Mouse (Mus musculus) left cerebral cortex, postnatal 14 days (tissue): ENCODE measurements around the gene Psrc1. TPM values are rescaled to one million over a fixed set of nuclear protein-coding genes. Genes with fewer than 3 reads are reported as not detected.

Experiments
- DNase-seq, 2 experiments: peaks; one replicate each; pipeline ENCODE4 v3.0.0; 2021 to 2022; ENCODE audit warnings: low spot score in 2 of 2, mixed read lengths in 1 of 2
- intact Hi-C: fragments of 180-260 bp; cut with DNase I; formaldehyde crosslinking; loops from one replicate; pipeline ENCODE4 v1.15.1; 2025
- long read RNA-seq, 2 experiments: library from polyadenylated mRNA; stranded (forward); transcript quantifications; one replicate each; pipeline ENCODE4 v2.0.0; 2021
- total RNA-seq, 2 experiments: library from RNA; stranded (reverse); gene quantifications; 2 replicates each; pipeline ENCODE4 v1.2.3; 2021

The Psrc1 gene
- total RNA-seq, result 10 to 100 TPM; 14.7 to 15.8 TPM
- long read RNA-seq, experiment 1, transcript Psrc1-202 (8 exons, 1,687 nt), result major isoform, 5 of 11 reads
- long read RNA-seq, experiment 1, partial matches to known transcripts, result 1 of 11 reads
- long read RNA-seq, experiment 1, other reads (novel, unspliced or antisense), result 3 of 11 reads
- long read RNA-seq, experiment 2, transcript Psrc1-201 (8 exons, 1,686 nt), result major isoform, 6 of 11 reads
- long read RNA-seq, experiment 2, partial matches to known transcripts, result 0 of 11 reads
- long read RNA-seq, experiment 2, other reads (novel, unspliced or antisense), result 3 of 11 reads

DNA sequence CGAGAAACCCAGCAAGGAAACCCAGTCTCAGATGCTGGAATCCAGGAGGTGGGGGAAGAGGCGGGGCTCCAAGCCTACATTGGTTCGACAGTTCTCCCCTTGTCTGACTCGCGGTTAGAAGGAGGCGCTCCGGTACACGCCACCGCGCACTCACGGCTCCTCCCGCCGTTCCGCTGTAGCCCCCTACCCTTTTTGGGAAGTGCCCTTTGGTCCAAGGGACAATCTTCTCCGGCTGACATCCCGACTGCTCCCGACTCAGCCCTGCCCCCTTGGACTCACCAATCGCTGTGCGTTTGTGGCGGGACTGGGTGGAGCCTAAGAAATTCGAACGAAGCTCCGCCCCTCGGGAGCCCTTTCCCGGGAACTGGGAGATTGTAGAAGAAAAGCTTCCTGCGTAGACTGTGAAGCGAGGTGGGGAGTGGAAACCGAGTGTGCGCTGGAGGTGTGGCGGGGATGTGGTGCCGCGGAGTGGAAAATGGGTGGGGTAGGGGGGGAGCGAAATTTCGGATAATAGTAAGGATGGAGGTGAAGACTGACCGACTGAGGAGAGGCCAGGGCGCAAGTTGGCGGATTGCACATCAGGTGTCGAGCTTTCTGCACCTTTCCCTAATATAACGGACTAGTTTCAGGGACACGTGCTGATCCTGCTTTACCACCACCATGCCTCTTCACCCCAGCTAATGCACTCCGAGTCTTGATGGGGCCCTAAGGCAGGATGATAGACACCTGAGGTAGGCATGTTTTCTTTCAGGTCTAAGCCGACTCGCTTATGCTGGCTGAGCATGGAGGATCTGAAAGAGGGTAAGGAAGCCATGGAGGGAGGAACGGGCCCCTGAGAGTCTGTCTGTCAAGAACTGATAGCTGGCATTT lies at the start of gene Psrc1:
Psrc1 (plus strand) TSS at position 355 of the 870 bp plus-strand sequence.
- intact Hi-C loops, result no loop called here
- DNase-seq, result peak; percentile 82 to 84

DNA sequence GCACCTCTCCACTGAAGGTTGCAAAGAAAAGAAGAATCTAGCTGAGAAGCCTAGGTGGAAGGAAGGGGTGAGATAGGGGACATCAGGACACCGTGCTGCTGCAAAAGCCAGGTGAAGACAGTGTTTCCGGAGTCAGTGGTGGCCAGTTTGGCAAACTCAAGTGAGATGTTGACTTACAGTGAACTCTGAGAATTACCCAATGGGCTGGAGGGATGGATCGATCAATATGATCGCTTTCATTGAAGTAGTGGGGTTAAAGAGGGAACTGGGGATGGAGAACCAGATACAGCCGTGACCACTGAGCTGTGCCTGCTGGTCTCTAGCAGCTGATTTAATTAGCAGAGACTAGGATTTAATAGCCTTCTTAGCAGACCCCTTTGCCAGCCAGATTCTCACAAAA lies 46.8 kb upstream of the Psrc1 start:
- intact Hi-C loops, result no loop called here
- no peak for DNase-seq

DNA sequence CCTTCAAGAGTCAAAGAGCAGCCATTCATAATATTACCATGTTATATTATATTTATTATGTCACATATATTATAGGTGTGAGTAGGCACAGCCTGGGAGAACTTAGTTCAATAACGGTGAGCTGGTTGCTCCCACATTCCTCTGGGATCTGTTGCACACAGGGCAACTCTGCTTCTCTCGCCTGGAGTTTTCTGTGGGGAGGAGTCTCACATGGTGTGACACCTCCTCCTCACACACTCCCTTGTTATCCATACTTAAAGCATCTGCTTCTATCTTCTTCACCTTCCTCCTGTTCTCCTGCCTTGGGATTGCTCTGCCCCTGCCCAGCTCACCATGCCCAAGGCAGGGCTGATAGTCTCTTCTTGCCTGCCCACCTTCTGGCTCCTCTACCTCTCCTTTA lies 42.6 kb upstream of the Psrc1 start:
- no peak for DNase-seq
- intact Hi-C loops, result no loop called here

DNA sequence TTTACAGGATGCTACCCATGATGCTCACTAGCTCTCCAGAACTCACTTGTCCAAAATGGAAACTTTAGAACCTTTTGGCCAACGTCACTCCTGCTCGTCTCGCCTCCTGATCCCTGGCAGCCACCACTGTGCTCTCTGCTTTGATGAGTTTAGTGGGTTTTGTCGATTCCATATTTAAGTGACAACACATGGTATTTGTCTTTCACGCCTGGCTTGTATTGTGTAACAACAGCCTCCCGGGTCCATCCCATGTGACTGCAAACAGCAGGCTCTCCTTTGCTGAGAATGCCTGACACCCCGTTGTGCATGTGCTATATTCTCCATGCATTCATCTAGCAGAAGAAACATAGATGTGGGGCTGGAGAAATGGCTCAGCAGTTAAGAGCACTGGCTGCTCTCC lies 41.5 kb upstream of the Psrc1 start:
- intact Hi-C loops, result no loop called here
- no peak for DNase-seq

DNA sequence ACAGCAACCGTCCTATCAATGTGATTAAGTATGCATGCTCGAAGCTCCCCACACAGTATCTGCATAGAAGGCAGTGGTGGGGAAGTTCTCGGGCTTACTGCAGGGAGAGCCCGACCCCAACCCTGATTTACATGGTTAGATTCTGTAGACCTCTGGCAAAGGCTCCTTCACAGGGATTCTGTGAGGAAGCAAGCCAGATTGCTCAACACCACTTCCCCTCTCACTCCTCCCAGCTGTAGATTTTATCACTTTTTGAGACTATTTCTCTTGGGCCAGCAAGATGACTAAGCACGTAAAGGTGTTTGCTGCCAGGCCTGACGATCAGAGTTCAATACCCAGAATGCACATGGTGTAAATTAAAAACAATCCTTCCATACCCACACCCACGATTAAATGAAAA lies 37.8 kb upstream of the Psrc1 start:
- intact Hi-C loops, result loop anchor here (5.0 kb wide), 1 partner anchor 79 kb away; no protein-coding TSS in a partner anchor
- no peak for DNase-seq

DNA sequence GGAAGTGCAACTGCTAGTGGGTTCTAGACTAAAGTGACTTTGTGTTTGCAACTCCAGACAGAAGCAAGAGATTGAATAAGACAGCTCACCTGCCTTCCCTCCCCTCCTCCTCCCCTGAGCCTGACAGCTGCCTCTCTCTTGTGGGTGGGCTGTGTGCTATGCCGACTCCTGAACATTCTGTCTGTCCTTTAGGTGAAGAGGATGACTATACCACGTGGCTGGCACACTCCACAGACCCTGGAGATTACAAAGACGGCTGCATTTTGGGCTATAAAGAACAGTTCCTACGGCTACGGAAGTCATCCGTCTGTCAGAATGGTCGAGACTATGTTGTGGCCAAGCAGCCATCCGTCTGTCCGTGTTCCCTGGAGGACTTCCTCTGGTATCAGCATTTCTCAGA lies 35.3 kb upstream of the Psrc1 start:
- intact Hi-C loops, result loop anchor here (5.0 kb wide), 1 partner anchor 81 kb away; no protein-coding TSS in a partner anchor
- no peak for DNase-seq

DNA sequence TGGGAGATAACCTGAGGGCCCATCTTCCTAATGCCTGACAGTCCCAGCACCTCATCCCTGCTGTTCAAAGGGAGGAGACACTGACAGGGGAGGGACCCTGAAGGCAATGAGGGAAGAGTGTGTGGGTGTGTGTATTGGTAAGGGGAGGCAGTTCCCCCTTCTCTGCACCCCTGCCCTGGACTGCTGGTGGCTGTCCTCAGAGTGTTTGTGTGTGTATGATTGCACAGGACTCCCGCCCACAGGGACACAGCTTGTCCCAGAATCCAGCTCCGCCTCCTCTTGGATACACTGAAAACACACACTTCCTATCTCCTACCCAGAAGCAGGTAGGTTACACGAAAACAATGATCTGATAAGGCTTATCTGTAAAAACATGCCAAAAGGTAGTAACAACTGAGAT lies 28.4 kb upstream of the Psrc1 start:
- intact Hi-C loops, result no loop called here
- DNase-seq, result no peak

DNA sequence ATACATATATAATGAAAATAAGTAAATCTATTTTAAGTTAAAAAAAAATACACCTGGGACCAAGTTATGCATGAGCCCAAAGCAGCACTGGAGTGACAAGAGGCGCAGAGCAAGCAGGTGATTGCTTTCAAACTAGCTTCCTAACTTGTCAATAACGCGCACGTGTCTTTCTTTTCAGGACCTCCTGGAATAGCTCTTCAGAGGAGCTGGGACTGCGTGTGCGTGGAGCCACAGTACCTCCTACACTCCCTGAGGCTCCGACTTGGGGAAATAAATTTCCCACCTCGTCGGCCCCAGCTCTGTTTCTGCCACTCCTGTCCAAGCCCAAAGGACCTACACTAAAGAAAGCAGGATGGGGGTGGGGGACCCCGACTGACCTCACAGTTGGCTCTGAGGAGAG lies 26.6 kb upstream of the Psrc1 start:
- intact Hi-C loops, result no loop called here
- DNase-seq, result peak in 1 of 2 experiments; percentile 50

DNA sequence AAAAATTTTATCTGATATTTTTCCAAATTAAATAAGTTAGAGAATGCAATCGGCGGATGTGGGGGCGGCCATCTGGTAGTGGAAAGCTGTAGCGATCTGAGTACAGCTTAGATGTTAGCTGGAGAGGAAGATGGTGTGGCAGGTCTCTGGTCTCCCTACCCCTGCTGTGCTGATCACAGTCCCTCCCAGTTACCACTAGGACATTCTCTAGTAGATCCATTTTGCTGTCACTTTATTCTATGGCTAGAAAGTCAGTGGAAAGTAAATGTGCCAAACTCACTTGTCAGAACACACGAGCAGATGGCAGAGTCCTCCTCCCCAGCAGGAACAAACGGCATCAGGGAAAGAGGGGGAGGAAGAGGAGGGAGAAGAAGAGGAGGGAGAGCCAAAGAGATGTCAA lies 25.2 kb upstream of the Psrc1 start:
- peak; percentile 58 to 69 for DNase-seq
- intact Hi-C loops, result no loop called here

DNA sequence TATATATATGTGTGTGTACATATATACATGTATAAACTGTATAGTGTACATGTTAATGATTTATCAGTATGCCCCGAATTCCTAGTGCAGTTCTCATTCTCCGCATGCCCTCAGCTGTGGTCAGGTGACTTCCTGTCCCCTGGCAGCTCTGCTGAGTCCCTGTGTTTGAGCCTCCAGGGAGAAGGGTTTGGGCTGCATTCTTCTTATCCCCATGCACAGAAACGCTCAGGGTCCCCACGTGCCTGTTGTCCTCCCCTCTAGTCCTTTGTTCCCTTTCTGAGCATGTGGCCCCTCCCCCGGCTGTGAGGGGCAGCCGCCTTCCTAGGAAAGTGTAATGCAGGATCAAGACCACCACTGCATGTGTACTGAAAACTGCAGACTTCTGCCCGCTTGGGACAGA lies 22.7 kb upstream of the Psrc1 start:
- intact Hi-C loops, result no loop called here
- no peak for DNase-seq

DNA sequence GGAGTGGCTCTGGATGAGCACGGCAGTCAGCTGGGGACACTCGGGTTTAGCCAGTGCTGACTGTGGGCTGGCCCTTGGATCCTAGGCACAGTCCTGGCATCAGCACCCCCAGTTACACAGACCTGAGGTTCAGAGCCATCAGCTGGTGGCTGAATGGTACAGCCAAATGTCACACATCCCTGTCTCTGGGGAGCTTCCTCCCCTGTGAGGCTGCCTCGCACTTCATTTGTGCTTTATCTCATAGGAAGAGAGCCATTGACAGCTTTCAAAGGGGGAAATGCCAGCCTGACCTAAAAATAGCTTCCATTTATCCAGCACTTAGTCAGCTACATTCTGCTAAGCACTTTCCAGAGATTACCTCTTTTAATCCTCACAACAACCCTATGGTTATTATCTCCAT lies 20.0 kb upstream of the Psrc1 start:
- intact Hi-C loops, result no loop called here
- peak; percentile 40 to 62 for DNase-seq

DNA sequence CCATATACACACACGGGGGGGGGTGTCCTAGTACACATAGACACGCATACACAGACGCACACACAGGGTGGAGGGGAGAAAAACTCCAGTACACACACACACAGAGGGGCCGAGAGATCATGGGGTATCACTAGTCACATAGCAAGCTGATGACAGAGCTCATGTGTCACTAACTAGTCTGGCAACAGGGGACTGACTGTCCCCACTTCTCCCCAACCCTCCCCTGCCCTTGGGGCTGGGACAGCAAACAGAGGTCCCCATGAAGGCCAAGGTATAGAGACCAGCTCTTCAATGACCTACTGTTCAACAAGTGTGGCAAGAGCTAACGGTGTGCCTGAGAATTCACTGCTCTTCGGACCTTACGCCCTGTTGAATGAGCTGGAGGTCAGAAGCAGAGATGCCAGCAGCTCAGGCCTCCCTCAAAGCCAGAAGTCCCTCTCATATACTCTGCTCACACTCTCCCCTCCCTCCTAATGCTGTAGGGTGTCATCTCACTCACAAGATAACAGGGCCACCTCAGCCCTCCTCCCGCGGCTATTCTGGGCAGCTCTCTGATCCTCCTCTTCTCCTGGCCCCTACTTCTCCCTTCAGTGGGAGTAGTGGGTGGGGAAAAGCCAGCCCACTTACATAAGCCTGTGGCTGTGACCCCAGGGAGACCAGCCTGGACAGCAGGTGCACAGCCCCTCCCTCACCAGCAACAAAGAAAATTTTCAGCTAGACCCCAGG lies 19.2 kb upstream of the Psrc1 start, which contains the start of gene Mybphl:
Mybphl (plus strand) TSS at position 642 of the 726 bp plus-strand sequence.
- intact Hi-C loops, result no loop called here
- no peak for DNase-seq

DNA sequence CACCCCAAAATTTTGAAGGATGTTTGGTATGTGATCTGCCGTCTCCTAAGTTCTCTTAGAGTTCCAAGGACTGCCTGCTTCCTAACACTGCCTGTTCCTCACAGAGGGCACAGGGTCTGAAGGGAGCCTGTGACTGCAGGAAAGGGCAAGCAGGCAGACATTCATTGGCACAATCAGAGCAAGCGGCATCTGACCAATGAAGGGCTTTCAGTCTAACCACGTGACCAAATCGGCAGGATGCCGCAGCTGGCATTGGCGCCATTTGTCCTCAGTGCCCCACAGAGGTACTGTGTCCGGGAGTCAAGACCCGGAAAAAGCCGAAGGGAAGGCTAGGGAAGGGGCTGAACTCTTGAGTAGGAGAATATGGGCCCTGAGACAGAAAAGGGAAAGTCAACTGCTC lies 16.5 kb upstream of the Psrc1 start:
- no peak for DNase-seq
- intact Hi-C loops, result no loop called here

DNA sequence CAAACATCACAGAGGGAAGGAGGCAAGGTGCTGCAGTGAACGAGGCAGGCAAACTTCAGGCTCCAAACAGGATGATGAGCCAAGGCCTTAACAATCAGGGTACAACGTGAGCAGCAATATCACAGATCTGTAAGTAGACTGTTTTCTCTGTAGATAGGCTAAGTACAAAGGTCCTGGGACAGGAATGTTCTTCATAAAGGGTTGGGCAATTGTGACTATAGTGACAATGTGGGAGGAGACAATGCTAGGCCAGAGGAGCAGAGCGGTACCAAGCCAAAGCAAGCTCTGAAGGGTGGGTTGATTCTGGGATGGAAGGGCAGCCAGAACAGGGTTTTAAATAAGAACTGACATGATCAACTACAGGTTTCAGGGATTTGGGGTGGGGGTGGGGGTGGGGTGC lies 15.8 kb upstream of the Psrc1 start:
- intact Hi-C loops, result no loop called here
- no peak for DNase-seq

DNA sequence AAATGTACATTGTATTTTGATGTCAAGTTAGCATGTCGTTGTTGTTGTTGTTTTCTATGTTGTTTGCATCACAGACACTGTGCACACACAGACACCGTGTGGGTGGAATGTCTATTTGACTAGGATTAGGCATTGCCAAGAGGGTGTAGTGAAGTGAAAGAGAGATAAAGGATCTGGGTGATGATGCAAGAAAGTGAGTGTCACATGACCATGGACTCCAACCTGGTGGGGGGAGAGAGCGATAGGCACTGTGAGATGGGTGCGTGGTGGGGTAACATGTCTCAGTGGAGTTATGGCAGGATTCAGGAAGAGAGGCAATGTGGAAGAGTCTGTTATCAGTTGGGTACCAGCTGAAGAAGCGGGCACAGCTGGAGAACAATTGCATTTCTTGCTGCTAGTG lies 14.9 kb upstream of the Psrc1 start:
- intact Hi-C loops, result no loop called here
- no peak for DNase-seq

DNA sequence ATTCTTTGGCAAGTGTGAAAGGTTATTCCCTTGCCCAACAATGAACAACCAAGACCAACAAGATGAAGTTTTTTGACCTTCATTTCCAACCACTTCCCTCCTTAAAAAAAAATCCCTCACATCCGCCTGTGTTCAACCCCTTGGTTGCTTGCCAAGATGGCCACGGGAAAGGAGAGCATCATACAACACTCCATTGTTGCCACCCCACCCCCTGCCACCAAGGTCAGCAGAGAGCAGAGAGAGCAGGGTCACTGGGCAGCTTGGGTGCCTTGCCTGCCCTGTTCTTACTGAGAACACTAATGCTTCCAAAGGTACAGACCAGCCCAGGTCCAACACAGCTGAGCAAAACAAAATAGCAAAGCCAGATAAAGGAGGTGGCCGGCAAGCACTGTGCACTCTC lies 11.4 kb upstream of the Psrc1 start:
- DNase-seq, result no peak
- intact Hi-C loops, result no loop called here

DNA sequence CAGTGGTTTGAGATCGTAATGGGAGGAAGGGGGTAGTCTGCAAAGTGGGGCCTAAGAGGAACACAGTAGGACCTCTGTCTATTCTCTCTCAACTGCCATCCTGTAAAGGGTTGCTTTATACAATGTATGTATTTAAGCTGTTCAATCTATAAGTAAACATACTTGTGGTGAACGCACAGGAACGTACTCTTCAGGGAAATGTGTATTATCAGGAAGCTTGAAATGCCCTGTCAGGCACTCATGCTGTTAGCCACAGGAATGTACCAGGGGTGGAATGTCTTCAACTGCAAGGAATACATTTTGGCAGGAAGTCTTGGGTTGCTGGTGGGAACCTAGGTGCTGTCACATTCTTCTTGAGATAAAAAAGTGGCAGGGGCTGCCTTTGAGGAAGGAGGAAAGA lies 10.9 kb upstream of the Psrc1 start:
- no peak for DNase-seq
- intact Hi-C loops, result no loop called here

DNA sequence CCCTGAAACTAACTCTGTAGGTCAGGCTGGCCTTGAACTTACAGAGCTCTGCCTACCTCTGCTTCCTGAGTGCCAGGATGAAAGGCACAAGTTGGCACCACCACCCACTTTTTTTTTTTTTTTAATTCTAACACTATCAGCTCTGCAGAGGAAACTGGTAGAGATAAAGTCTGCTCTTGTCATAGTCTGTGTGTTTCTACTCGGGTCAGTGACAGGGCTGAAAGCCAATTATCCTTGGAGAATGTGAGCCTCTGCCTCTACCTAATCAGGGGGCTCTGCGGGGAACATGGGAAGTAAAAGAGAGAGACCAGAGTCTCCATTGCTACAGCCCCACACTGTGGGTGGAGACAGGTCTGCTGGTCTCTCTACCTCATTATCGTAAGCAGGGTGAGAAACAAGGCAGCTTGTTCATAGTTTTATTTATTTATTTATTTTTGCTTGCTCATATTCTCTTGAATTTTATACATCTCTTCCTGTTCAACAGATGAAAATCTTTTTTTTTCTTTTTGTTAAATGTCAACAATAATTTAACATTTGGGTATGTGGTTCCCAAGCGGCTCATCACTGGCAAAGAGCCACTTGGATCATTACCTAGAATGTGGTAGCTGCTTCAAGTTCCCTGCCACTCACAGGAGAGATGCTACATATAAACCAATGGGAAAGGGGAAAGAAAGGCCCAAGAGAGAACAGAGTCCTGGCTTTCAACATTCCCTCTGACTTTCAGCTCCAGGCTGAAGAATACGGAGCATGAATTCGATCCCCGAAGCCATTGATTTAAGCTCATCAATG lies 4.6 kb upstream of the Psrc1 start:
- intact Hi-C loops, result no loop called here
- DNase-seq, result peak in 1 of 2 experiments; percentile 75

DNA sequence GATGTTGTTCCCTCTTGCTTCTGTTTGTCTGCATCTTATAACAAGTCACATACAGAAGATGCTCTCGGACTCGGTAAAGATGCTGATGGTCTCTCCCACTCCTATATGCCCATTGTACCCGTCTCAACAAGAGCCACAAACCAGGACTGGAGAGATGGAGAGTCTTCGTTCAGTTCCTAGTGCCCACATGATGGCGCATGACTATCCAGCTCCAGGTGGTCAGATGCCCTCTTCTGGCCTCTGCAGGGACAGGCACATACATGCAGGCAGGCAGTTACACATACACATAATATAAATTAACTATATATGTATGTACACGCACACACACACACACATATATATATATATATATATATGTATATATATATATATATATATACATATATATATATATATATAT lies 2.9 kb upstream of the Psrc1 start:
- intact Hi-C loops, result no loop called here

More for the DNA sequence above, 2.9 kb upstream of the Psrc1 start:
- no peak for DNase-seq
